13 mouse cellular contexts compared by ENCODE assay signal in the genomic region with DNA sequence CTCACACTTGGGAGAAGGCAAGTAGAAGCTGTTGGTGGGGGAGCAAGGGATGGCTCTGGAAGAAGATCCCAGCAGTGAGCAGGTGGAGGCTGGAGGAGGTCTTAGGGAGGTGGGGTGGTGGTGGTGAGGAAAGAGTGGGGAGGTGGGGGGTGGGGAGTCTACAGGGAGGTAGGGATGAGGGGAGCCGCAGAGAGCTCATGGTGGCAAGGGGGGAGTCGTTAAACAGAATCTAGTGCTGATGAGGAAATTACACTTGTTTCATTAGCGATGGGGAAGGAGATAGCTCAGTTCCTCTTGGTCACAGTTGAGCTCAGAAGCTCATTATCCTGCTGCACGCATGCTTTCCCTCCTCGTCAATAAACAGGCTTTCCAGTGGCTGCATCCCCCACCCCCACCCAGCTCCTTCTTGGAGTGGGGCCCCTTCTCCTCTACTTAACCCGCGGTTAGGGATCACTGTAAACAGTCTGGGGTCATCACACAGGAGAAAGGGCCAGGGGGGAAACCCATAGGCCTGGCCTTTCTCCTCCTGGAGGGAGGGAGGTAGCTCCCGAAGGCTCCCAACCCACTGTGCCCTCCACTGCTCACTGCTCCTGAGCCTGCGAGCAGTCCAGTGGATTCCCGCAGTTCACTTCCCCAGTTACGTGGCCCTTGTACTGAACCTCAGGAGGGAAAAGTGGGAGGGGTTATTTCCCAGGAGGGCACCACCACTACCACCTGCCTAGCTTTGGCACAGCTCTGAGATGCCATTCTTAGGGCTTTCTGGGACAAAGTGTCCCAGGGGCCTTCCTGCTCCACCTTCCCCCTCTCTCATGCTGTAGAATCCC.
DNase-seq lines count a peak whose midpoint lies in the region; ATAC-seq lines count a peak whose summit lies in the region.
"Had no signal": no experiment of that assay in that cellular context is flagged by ENCODE, and none has a peak within 500 bp of the region (broad histone marks: within the 10 kb centered on the region; RNA-seq: fewer than 3 reads in every experiment).

No protein-coding gene starts in this region.

- ATAC-seq in midbrain, embryonic 15.5 days (replicated peaks): no peak
- ATAC-seq in neural tube, embryonic 15.5 days (ENCODE audit: low FRiP score): peak; percentile 54; the same call in 1 of the 2 replicates
- ATAC-seq in heart, embryonic 12.5 days (ENCODE audit: insufficient number of reproducible peaks, low FRiP score): no peak
- ATAC-seq: intestine, embryonic 15.5 days had no signal

- no peak for DNase-seq in midbrain, embryonic 10.5 days (ENCODE audit: low spot score)
- DNase-seq in kidney, adult 11 months: peak; percentile 39
- DNase-seq in kidney, postnatal 14 days: peak; percentile 41
- no peak for DNase-seq in c-Kit-positive CD71-positive TER-119-positive erythroid progenitor cells, embryonic 14.5 days (ENCODE audit: low spot score)
- DNase-seq in cerebellum, adult 8-10 months: no peak
- DNase-seq: adrenal gland, adult 8-10 months had no signal

- H3K36me3 ChIP-seq in midbrain, embryonic 10.5 days: no peaks in the 10 kb centered on the region
- no peaks in the 10 kb centered on the region for H3K36me3 ChIP-seq in midbrain, embryonic 15.5 days (replicated peaks)
- no peaks in the 10 kb centered on the region for H3K36me3 ChIP-seq in neural tube, embryonic 15.5 days
- H3K36me3 ChIP-seq in heart, embryonic 12.5 days: no peaks in the 10 kb centered on the region
- H3K36me3 ChIP-seq: intestine, embryonic 15.5 days; limb, embryonic 12.5 days; stomach, embryonic 15.5 days had no signal

- no peak overlapping the region for H3K4me2 ChIP-seq in midbrain, embryonic 15.5 days
- no peak overlapping the region for H3K4me2 ChIP-seq in neural tube, embryonic 15.5 days
- H3K4me2 ChIP-seq in heart, embryonic 12.5 days: no peak overlapping the region

- no peaks in the 10 kb centered on the region for H3K9me3 ChIP-seq in midbrain, embryonic 10.5 days (replicated peaks)
- H3K9me3 ChIP-seq in midbrain, embryonic 15.5 days: no peaks in the 10 kb centered on the region
- H3K9me3 ChIP-seq in neural tube, embryonic 15.5 days (replicated peaks): no peaks in the 10 kb centered on the region
- no peaks in the 10 kb centered on the region for H3K9me3 ChIP-seq in heart, embryonic 12.5 days (replicated peaks)
- H3K9me3 ChIP-seq: intestine, embryonic 15.5 days; limb, embryonic 12.5 days; stomach, embryonic 15.5 days had no signal

- H3K4me1 ChIP-seq in midbrain, embryonic 10.5 days: peaks cover 50% of the 10 kb centered on the region
- peaks cover 24% of the 10 kb centered on the region for H3K4me1 ChIP-seq in midbrain, embryonic 15.5 days
- peaks cover 49% of the 10 kb centered on the region for H3K4me1 ChIP-seq in neural tube, embryonic 15.5 days
- H3K4me1 ChIP-seq in heart, embryonic 12.5 days (replicated peaks): peaks cover 26% of the 10 kb centered on the region

- H3K27me3 ChIP-seq in midbrain, embryonic 10.5 days (ENCODE audit: low read depth, poor library complexity, severe bottlenecking): peaks cover 87% of the 10 kb centered on the region
- peaks cover 76% of the 10 kb centered on the region for H3K27me3 ChIP-seq in midbrain, embryonic 15.5 days (replicated peaks)
- H3K27me3 ChIP-seq in neural tube, embryonic 15.5 days (replicated peaks): peaks cover 78% of the 10 kb centered on the region
- H3K27me3 ChIP-seq in heart, embryonic 12.5 days (replicated peaks): peaks cover 91% of the 10 kb centered on the region

- H3K4me3 ChIP-seq in midbrain, embryonic 10.5 days: peak overlapping the region; percentile 64; the same call in 1 of the 2 replicates
- H3K4me3 ChIP-seq in midbrain, embryonic 15.5 days: no peak overlapping the region
- H3K4me3 ChIP-seq in neural tube, embryonic 15.5 days (replicated peaks): no peak overlapping the region
- no peak overlapping the region for H3K4me3 ChIP-seq in heart, embryonic 12.5 days

- no peak overlapping the region for H3K27ac ChIP-seq in midbrain, embryonic 10.5 days (replicated peaks)
- no peak overlapping the region for H3K27ac ChIP-seq in midbrain, embryonic 15.5 days
- H3K27ac ChIP-seq in neural tube, embryonic 15.5 days (replicated peaks): peak overlapping the region; percentile 68
- H3K27ac ChIP-seq in heart, embryonic 12.5 days (ENCODE audit: poor library complexity, severe bottlenecking): no peak overlapping the region
- H3K27ac ChIP-seq: intestine, embryonic 15.5 days; limb, embryonic 12.5 days; macrophage; stomach, embryonic 15.5 days had no signal

- no peak overlapping the region for H3K9ac ChIP-seq in midbrain, embryonic 15.5 days
- no peak overlapping the region for H3K9ac ChIP-seq in neural tube, embryonic 15.5 days (replicated peaks)
- H3K9ac ChIP-seq in heart, embryonic 12.5 days: no peak overlapping the region
- H3K9ac ChIP-seq: intestine, embryonic 15.5 days; limb, embryonic 12.5 days; stomach, embryonic 15.5 days had no signal

- 10% methylated on average over 11 of the region's 11 CpGs for WGBS in midbrain, embryonic 10.5 days
- 10% methylated on average over 11 of the region's 11 CpGs for WGBS in midbrain, embryonic 15.5 days
- 9% methylated on average over 11 of the region's 11 CpGs for WGBS in neural tube, embryonic 15.5 days
- WGBS in heart, embryonic 12.5 days: 20% methylated on average over 11 of the region's 11 CpGs

Comparison
In these comparisons a context has a peak if more than half of its experiments do, and no peak if none do; other contexts are left out.
1. DNase-seq: peak in kidney, adult 11 months (single experiment) and kidney, postnatal 14 days (single experiment); none in midbrain, embryonic 10.5 days (single experiment), c-Kit-positive CD71-positive TER-119-positive erythroid progenitor cells, embryonic 14.5 days (single experiment) and cerebellum, adult 8-10 months (single experiment).